Mouse (Mus musculus) cerebellum, adult 11-12 months (tissue): ENCODE results near the gene Evx1.

ENCODE experiments used
- DNase-seq: peaks from one replicate; pipeline ENCODE4 v3.0.0; 2022

The Evx1 gene

DNA sequence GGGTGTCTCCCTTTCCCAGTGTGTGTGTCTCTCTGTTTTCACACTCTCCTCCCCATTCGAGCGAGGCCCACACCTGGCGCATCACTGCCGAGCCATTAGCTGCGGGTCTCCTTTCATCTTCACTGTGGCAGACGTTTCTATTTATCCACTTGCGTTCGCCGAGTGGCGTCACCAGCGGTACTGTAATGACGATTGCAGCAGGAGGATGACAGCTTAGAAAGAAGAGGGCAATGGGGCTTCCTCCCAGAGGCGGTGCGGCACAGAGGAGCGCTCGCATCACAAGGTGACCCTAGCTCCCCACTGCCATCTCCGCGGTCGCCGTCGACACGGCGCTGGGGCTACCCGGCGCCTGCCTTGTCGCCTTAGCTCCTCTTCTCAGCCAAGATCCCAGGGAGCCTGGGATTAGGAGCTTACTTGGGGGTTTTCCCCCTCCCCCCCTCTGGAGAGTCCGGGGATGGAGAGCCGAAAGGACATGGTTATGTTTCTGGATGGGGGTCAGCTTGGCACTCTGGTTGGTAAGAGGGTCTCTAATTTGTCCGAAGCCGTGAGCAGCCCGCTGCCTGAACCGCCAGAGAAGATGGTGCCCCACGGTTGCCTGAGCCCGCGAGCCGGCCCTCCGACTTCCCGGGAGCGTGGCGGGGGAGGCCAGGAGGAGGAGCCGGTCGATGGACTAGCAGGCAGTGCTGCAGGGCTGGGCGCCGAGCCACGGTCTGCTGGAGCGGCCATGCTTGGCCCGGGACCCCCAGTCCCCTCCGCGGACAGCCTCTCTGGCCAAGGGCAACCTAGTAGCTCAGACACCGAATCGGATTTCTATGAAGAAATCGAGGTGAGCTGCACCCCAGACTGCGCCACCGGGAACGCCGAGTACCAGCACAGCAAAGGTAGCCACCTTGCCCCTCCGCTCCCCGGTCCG lies at the start of gene Evx1:
Evx1 (plus strand) TSS at position 108 of the 913 bp plus-strand sequence.
- no peak for DNase-seq

DNA sequence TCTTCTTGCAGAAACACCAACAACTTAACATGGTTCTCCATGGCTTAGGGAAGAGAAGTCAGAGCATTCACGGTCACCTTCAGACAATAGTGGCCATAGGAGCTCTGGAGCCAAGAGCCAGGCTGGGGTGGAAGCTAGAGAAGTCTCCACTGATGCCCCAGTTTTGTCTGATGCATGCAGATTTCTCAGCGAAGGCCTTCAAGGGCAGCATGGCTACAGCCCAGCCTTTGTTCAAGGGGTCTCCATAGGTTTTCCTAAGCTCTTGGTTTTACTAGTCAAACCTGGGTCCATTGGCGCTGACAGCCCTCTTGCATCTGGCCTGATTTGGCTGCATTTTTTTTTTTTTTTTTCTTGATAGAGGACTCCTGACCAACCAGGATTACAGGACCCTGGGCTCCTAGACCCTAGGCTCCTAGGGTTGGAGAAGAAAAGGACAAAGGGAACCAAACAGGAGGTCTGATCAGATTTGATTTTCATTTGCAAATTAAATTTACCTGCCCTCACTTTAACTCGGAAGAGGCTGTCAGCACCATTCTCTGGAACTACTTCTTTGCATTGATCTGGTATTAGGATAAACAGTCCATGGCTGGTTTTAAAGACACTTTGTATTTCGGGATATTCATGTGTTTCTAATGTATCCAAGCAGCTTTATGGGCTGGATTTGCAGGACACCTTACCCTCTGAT lies 49.0 kb upstream of the Evx1 start:
- no peak for DNase-seq

DNA sequence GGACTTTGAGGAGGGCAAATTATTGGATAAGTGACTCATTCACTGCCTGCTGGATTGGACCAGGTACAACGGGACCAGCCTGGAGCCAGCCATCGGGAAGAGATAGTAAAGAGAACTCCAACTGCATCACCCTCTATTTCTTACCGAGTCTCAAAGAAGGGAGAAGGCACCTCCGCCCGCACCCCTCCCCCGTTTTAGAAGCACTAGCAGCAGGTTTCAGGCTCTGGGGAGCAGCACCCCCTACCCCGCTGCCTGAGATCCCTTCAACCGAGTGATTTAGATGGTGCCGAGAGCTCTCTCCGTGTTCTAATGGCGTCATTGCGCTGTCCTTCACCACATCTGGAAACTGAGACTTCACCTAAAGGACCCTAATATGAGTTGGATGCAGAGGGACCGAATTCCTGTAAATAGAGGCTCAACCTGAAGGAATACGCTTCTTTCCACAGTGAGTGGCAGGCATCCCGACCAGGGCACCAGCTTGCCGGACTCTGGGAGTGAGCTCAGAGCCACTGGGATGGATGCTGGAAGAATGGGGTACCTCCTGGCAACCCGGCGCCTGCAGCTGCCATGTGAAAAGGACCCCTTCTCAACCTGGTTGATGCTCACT lies 47.9 kb upstream of the Evx1 start:
- no peak for DNase-seq

DNA sequence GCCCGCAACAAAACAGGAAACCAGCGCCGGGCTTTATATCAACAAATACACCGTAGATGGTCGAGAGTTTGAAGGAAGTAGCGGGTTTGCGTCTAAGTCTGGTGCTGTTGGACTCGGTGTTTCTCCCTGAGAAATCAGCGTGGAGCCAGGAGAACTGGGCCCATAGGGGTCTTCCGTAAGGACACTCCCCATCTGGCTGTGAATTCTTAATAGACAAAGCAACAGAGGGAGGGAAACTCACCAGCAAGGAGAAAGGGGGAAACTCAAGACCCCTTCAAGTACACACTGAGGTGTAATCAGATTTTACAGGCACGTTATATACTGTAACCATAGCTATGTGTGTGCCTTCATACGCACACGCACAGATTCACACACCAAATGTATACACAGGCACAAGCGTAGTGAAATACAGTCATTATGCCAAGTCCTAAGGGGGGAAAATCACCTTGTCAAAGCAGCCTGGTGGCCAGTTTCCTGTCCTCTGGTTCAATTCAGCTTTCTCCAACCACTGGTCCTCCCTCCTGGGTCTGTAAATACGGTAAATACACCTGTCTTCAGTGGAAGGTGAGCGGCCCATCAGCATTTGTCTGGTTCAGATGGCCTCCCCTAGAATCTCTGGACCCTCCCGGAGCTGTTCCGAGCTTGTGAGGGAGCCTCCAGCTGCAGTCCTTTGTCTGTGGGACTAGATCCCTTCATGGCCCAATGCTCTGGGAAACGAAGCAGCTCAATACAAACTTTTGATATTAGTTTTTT lies 47.2 kb upstream of the Evx1 start:
- DNase-seq = no peak

DNA sequence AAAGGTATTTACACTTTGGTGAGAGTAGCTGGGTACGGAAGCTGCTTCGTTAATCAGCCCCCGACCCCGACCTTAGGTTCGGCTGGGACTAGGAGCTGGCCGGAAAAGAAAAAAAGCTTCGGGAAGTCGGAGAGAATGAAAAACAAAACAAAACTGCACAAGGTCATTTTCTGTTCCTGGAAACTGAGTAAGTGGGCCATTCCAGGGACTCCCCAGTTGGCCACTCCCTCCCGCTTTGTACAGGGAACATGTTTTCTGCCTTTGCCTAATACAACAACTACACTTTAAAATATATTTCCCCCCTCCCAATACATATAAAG lies 46.7 kb upstream of the Evx1 start:
- no peak for DNase-seq

DNA sequence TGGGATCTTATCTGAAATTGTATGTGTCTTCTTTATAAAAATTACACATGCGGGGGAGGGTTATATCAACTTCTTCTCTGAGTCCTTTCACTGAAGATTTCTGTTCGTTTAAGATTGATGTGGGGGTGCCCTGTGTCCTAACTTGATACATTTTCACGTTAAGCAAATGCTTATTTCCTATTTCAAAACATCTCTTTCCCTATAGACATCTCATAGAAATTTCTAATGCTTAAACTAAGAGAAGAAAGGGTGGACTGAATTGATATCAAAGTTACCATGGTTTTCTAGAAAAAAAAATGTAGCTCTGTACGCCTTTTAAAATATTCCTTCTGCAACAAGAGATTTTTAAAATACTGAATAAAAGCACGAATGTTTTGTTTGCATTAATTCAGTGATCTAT lies 46.1 kb upstream of the Evx1 start:
- no peak for DNase-seq

DNA sequence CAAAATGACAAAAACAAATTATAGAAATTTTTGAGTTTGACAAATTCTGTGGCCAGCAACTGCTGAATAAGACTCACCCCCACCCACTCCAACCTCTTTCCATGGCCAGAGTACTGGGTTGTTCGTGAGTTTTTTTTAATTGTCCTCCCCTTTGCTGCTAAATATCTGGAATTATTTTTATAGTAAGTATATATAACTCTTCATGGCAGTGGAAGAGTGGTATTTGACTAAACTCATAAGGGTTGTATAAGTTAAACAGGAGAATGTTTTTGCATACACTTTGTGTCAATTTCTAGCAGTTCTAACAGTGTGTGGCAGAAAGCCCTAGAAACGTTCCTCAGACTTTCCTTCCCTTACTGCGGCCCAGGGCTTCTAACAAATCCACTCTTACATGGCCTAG lies 45.6 kb upstream of the Evx1 start:
- no peak for DNase-seq

DNA sequence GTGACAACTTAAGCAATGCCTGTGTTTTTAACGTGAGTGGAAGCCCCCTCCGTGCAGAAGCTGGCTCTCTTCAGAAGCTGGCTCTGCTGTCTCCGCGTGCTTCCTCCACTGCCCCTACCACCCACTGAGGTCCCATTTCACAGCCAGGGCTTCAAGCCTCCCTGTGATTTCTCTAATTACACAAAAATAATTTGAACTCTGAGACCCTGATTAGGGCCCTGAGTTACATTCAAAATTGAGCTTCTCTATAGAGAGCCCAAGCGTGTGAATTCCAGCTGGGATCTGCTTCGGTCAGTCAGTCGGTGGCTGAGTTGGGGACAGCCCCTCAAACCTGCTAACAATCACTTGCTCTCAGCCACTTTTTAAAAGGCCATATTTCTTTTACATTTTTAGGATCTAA lies 45.0 kb upstream of the Evx1 start:
- no peak for DNase-seq

DNA sequence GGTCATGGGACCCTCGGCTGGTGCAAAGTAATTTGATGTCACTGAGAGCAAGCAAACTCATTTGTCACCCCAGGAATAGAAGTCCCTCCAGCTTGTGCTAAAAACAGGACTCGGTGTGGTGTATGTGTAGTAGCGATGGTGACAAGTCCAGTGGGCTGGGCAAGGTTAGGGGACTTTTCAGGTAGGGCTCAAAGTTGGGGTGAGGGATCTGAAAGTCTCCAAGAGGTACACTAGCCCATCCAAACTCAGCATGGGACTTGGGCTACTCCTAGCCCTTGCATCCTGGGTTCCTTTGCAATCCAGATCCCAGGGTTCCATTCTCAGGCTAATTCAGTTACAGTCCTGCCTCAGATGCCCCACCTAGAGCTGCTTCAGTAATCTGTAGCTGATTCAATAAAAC lies 44.5 kb upstream of the Evx1 start:
- DNase-seq = no peak

DNA sequence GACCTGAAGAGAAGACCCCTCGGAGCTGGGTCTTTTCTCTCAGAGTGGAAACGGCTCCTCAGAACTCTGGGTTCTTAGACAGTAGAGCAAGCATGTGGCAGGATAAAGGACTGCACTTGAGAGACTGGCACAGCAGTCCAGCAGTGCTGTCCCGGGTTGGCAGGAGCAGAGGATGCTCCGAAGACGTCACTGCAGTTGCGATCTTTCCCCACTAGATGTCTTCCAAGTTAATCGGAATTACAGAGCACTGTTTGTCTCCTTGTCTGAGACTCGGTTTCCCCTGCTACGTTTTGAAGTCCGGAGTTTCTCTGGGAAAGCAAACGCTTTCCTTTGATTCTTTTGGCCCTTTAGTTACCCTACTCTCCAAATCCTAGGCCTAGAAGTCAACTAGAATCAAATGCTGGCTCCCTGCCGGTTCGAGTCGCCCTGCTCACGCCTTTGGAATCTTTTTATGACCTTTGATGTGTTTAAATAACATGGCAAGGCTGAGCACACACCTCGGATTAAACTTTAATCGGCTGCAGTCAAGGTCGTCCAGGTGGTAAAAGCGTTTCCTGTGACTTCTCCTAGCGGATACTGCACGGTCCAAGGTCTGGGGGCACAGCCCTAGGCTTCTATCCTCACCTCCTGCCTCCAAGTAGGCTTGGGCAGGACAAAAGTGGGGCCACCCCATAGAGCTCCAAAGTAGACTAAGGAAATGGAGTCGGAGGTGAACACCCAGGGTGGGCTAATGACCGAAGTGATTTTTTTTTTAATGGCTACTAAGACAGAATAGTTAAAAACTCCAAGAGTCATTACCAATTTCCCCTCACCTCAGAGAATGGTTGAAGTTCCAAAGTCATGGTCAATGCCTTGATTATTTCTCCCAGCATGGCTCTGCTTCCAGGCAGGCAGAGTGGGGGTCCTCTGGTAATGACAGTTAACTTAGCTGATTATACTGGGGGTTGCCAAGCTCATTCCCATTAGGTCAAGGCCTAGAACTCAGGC lies 42.5 kb upstream of the Evx1 start:
- DNase-seq = no peak

DNA sequence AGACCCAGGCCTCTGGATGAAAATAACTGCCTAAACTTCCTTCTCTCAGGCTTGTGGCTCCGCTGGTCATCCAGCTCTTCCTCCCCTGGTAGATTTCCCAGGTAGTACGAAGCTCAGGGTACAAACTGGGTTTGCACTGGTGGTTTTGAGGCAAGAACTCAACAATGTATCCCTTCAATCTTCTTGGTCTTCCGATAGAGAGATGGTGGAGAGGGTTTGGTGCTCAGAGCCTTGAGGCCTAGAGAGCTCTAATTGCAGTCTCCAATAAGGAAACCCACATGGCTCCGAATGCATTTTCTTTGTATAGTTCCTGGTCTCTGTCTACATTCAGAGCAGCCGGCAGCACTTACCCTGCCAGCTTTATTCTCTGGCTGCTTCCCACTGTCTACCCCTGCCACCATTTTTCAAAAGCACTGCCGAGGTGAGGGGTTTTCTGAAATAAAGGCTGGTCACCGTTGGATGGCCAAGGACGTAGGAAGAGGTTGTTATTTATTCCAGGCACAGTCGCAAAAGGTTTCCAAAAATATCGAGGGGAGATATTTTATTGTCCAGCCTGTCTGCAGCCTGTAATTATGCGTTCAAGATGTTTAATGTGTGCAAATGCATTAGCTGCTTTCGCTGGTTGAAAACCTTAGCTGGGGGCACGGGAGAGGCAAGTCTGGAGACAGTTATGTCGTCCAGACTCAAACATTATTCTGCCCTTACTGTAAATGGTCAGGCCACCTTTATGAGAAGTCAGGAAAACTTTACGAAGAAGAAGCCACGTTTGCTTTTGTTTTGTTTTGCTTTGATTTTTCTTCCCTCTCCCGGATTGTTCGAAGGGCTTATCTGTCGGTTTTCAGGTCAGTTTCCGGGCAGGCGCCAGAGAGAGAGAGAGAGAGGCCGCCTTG lies 40.3 kb upstream of the Evx1 start:
- DNase-seq = no peak

DNA sequence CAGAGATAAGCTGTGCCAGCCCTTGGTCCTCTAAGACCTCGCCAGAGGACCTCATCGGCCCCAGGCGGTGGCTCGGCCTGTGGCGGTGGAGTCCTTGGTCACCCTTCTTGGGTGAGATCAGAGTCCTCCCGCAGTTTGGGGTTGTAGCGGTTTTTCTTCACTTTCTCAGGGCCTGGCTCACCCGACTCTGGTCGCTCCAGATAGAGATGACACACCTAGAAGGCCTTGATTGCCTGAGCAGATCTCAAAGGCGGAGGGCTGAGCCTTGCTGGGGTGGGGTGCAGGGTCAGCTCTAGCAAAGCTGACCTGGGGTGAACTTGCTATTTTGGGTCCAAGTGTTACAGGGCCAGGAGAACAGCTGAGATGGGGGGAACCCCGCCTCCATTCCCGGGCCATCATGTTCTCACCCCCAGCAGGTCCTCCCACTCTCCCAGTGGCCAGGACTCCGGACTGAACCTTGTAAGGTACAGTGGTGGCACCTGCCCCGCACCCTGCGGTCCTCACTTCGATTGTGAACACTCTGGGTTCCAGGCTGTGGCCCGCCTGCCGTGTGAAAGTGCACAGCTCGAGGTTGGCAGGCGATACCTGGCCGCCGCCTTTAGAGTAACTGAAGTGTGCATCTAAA lies 39.5 kb upstream of the Evx1 start:
- no peak for DNase-seq

DNA sequence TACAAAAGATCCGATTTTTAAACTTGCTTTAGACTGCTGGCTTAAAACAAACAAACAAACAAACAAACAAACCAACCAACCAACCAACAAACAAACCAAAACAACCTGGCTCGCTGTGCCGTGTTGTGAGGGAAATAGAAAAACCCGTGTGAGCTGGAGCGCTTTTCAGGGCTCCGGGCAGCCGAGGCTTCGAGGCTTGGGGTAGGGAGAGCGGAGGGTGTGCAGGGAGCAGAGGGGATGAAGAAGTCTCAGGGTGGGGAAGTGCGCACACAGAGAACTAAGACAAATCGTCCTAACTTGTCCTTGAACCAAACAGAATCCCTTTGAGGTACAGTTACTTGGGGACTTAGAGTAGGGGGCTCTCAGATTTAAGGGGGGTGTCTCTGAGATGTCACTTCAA lies 38.7 kb upstream of the Evx1 start:
- no peak for DNase-seq

DNA sequence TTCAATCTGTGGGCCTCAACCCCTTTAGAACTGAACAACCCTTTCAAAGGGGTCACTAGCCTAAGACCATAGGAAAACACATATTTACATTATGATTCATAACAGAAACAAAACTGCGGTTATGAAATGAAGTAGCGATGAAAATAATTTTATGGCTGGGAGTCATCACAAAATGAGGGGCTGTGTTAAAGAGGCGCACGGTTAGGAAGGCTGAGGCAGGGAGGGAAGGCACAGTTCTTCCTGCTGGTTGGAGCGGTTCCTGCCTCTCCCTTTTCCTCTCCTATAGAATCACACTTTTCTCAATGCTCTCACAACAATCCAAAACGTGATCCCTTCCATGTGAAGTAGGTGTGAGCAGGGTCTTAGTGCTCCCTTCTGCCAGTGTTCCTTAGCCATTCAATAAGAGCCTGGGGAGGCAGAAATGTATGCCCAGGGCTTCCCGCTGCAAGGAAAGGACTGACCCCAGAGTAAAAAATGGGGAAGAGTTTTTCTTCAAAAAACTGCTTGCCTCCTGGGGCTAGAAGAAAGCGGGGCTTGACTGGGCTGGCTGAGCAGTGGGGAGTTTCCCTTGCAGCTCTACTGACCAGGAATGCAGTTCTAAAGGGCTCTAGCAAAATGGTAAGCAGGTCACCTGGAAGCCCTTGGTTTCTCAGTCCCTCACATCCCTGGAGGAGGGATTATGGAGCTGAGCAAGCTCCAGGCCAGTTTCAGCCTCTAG lies 37.6 kb upstream of the Evx1 start:
- DNase-seq = no peak

DNA sequence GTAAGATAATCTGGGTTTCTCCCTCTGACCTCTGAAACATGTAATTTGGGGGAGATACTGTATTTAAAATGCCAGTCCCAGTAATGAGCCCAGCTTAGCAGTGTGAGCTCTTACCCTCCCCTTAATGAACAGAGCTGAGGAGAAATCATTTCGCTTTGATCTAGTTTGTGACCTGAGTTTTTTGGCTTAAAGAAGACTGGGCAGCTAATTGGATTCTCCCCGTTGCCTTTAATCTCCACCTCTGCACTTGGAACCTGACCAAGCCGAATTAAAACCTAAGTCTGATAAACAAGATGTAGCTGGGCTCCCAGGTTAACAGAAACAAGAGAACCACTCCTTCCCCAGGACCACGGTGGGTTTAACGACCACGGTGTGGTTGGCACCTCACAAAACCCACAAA lies 36.9 kb upstream of the Evx1 start:
- DNase-seq = no peak

DNA sequence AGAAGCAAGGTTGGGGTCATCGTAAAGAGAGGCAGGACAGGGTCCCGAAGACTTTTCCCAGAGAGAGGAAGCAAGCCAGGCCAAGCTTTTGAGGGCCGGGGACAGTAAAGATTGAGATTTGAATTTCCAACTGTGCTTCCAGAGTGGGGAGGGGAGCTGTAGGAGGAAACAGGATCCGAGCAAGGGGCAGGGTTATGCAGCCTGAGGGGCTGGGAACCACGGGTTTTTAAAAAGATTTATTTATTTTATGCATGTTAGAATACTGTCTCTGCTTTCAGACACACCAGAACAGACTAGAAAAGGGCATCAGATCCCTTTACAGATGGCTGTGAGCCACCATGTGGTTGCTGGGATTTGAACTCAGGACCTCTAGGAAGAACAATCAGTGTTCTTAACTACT lies 36.4 kb upstream of the Evx1 start:
- no peak for DNase-seq

DNA sequence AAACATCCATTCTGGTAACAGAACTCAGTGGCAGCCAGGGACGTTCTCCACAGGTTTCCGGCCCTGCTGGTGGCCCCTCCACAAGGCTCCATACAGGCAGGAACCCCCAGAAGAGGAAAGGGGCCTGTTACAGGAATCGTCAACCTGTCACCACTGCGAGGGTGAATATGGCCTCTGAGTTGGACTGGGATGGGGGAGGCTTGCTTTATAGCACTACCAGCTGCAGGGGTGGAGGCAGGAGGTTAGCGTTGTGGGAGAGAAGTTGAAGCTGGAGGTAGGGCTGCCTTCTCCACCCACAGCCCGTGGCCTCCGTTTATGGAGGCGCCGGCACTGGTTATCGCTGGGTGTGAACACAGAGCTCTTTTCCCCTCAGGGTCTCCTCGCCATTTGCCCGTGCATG lies 32.2 kb upstream of the Evx1 start:
- no peak for DNase-seq

DNA sequence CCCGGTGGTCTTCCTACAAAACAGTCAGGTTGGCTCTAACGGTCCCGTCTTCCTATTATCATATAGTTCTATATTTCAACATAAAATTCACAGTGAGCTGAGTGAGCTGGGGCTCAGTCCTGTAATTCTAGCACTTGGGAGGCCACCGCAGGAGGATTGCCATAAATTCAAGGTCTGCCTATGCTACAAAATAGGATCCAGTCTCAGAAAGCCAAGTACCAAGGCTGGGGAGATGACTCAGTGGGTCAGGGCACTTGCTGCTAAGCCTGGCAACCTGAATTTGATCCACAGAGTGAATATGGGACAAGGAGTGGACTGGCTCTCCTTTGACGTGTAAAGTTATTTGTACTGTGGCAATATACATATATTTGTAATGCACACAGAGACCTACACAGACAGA lies 29.4 kb upstream of the Evx1 start:
- no peak for DNase-seq

DNA sequence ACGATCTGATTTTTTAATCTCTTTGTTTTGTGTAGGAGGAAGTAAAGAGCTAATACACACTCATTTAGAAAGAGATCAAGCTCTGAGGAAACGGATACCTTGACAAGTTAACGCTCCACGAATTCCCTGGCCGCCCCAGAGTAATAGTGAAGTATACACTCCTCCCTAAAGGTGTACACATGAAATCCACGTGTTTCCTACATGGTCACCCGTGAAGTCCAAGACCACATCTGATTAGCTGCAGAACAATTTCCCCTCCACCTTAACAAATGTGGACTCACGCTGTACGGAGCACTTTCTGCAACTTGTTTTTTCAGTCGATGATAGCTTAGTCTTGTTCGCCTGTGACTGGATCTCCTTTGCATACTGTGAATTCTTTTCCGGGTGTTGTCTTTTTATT lies 23.1 kb upstream of the Evx1 start:
- DNase-seq = no peak
